Mouse (Mus musculus): ENCODE data around the gene Dlx2.

Dlx2 gene

GRCm38 (mm10) chr2:71511209-71511608 is 35.3 kb downstream of the Dlx2 start:
- DNase-seq (ENCODE audit: low read depth) = no peak

- DNase-seq (ENCODE audit: low read depth) = no peak
Observed at GRCm38 (mm10) chr2:71504852-71505251, 41.7 kb downstream of the Dlx2 start.

GRCm38 (mm10) chr2:71499276-71500230 is 47.0 kb downstream of the Dlx2 start:
- peak; percentile 91 for DNase-seq (ENCODE audit: low read depth)

- no peak for DNase-seq (ENCODE audit: low read depth)
Observed at GRCm38 (mm10) chr2:71497175-71497574, 49.4 kb downstream of the Dlx2 start.

- DNase-seq (ENCODE audit: low read depth) = no peak
Observed at GRCm38 (mm10) chr2:71494971-71495370, 51.6 kb downstream of the Dlx2 start.

- no peak for DNase-seq (ENCODE audit: low read depth)
Observed at GRCm38 (mm10) chr2:71494503-71494902, 52.1 kb downstream of the Dlx2 start.

Data from fibroblast of lung, adult 2 months (primary cell).